8 mouse cellular contexts compared by ENCODE assay signal in genomic region chr15:9139447-9139846, GRCm38 (mm10). TPM values are rescaled to one million over a fixed set of nuclear protein-coding genes. Genes with fewer than 3 reads are reported as not detected.
DNase-seq lines count a peak whose midpoint lies in the region; ATAC-seq and TF ChIP-seq lines count a peak whose summit lies in the region.

No protein-coding gene starts in this region.

- WGBS in hindbrain, embryonic 14.5 days, result 29% methylated on average over 10 of the region's 10 CpGs
- 26% methylated on average over 10 of the region's 10 CpGs for WGBS in midbrain, postnatal 0 days

- no peak for TF ChIP-seq CTCF in midbrain, postnatal 0 days (IDR thresholded peaks at IDR 0.05)

- no peaks in the 10 kb centered on the region for H3K9me3 ChIP-seq in hindbrain, embryonic 14.5 days (ENCODE audit: control insufficient read depth, low read length)
- H3K9me3 ChIP-seq in midbrain, postnatal 0 days (ENCODE audit: low read length), result no peaks in the 10 kb centered on the region

- intact Hi-C loops in heart, postnatal 25 days (cut with DNase I), result no loop called here

- peak; percentile 89 for DNase-seq in heart, adult 11 months
- no peak for DNase-seq in heart, postnatal 25 days (ENCODE audit: low spot score)
- peak; percentile 36 for DNase-seq in 416B (ENCODE audit: low read depth)
- DNase-seq in embryo, embryonic 10 days (ENCODE audit: low spot score), result peak; percentile 25
- no peak for DNase-seq in hindbrain, embryonic 14.5 days (ENCODE audit: low spot score)
- no peak for DNase-seq in midbrain, postnatal 0 days (ENCODE audit: low spot score)
- no peak for DNase-seq in gastrocnemius, adult 8-10 months (ENCODE audit: low spot score in 2 of 2)
- no peak for DNase-seq in lung, postnatal 10 days

- peak overlapping the region; percentile 62 for H3K4me2 ChIP-seq in hindbrain, embryonic 14.5 days (replicated peaks)
- peak overlapping the region; percentile 60 for H3K4me2 ChIP-seq in midbrain, postnatal 0 days (ENCODE audit: low read depth, low read length, poor library complexity, severe bottlenecking)

- peak overlapping the region; percentile 65 for H3K4me3 ChIP-seq in hindbrain, embryonic 14.5 days (replicated peaks; ENCODE audit: low read length)
- H3K4me3 ChIP-seq in midbrain, postnatal 0 days (ENCODE audit: low read depth, low read length), result peak overlapping the region; percentile 87

- ATAC-seq in hindbrain, embryonic 14.5 days (ENCODE audit: low FRiP score), result no peak
- no peak for ATAC-seq in midbrain, postnatal 0 days (ENCODE audit: low FRiP score)

- H3K27me3 ChIP-seq in hindbrain, embryonic 14.5 days (ENCODE audit: control insufficient read depth, insufficient read depth, low read length), result no peaks in the 10 kb centered on the region
- H3K27me3 ChIP-seq in midbrain, postnatal 0 days (ENCODE audit: insufficient read depth, low read length), result no peaks in the 10 kb centered on the region

- peak overlapping the region; percentile 64 for H3K9ac ChIP-seq in hindbrain, embryonic 14.5 days
- peak overlapping the region; percentile 45; the same call in 1 of the 2 replicates for H3K9ac ChIP-seq in midbrain, postnatal 0 days (replicated peaks; ENCODE audit: low read length, poor library complexity, severe bottlenecking)

- peaks cover 31% of the 10 kb centered on the region for H3K36me3 ChIP-seq in hindbrain, embryonic 14.5 days (replicated peaks; ENCODE audit: control insufficient read depth, insufficient read depth)
- peaks cover 6% of the 10 kb centered on the region; the same call in 1 of the 2 replicates for H3K36me3 ChIP-seq in midbrain, postnatal 0 days (ENCODE audit: insufficient read depth, low read length)

- peaks cover 15% of the 10 kb centered on the region for H3K4me1 ChIP-seq in hindbrain, embryonic 14.5 days (replicated peaks; ENCODE audit: control insufficient read depth, insufficient read depth, low read length)
- H3K4me1 ChIP-seq in midbrain, postnatal 0 days (ENCODE audit: insufficient read depth, low read length), result peaks cover 8% of the 10 kb centered on the region; the same call in 1 of the 2 replicates

- H3K27ac ChIP-seq in hindbrain, embryonic 14.5 days, result no peak overlapping the region
- H3K27ac ChIP-seq in midbrain, postnatal 0 days (ENCODE audit: low read depth, low read length), result 0 out of 2 replicates have a peak overlapping the region, but pooled peaks have one; percentile 86

RNA-seq across cellular contexts. Expression of gene Lmbrd2, which starts 0.9 kb away (rescaled TPM):
- total RNA-seq in heart, postnatal 25 days (2021), result 10 to 100 TPM; 10.8 to 12.7 TPM
- polyA plus RNA-seq in hindbrain, embryonic 14.5 days (2014; fragmentation: Nextera tagmentation; extraction: Ambion mirVana), result 7.6 and 8.5 TPM in 2 replicates
- total RNA-seq in midbrain, postnatal 0 days (2014; rRNA removed), result 20.7 and 25.4 TPM in 2 replicates
- polyA plus RNA-seq in midbrain, postnatal 0 days (2015; fragmentation: Nextera tagmentation; extraction: Ambion mirVana), result 2.9 and 3.3 TPM in 2 replicates
- 10 to 100 TPM; 15.9 to 19.6 (median 16.6) TPM for total RNA-seq in gastrocnemius, adult 8-10 months (2022)

RNA-seq across cellular contexts. Expression of gene Skp2, which starts 15.8 kb away (rescaled TPM):
- 1 to 10 TPM in 1 of 2 experiments, under 1 TPM in 1; 0.88 to 1.3 TPM for total RNA-seq in heart, postnatal 25 days (2021)
- polyA plus RNA-seq in hindbrain, embryonic 14.5 days (2014; fragmentation: Nextera tagmentation; extraction: Ambion mirVana), result 19.7 and 25.7 TPM in 2 replicates
- total RNA-seq in midbrain, postnatal 0 days (2014; rRNA removed), result 7.7 and 9.3 TPM in 2 replicates
- 7.8 and 7.9 TPM in 2 replicates for polyA plus RNA-seq in midbrain, postnatal 0 days (2015; fragmentation: Nextera tagmentation; extraction: Ambion mirVana)
- under 1 TPM; 0.15 to 0.53 (median 0.35) TPM for total RNA-seq in gastrocnemius, adult 8-10 months (2022)

Comparison
In these comparisons a context has a peak if more than half of its experiments do, and no peak if none do; other contexts are left out.
1. DNase-seq: peak in heart, adult 11 months (single experiment), 416B (single experiment) and embryo, embryonic 10 days (single experiment); none in heart, postnatal 25 days (single experiment), hindbrain, embryonic 14.5 days (single experiment), midbrain, postnatal 0 days (single experiment), gastrocnemius, adult 8-10 months (0 of 2) and lung, postnatal 10 days (single experiment).